Mouse (Mus musculus) spleen, adult 2 months (tissue): ENCODE results near the gene Cldnd2.

ENCODE experiments used
- CTCF ChIP-seq: fragments of 200-500 bp; IDR thresholded peaks from 2 replicates; pipeline ENCODE4 v1.5.1; 2011; ENCODE audit warnings: mild to moderate bottlenecking, inconsistent platforms; ENCODE audit not compliant: insufficient read depth, insufficient read length, insufficient replicate concordance; ENCODE audit errors: extremely low read depth
- POLR2A ChIP-seq: fragments of 200-500 bp; IDR thresholded peaks from 2 replicates; pipeline ENCODE4 v1.6.1; 2011; ENCODE audit warnings: low read depth, low read length, inconsistent platforms

- TF ChIP-seq POLR2A (no peak), CTCF (no peak)
Observed at GRCm38 (mm10) chr7:43429500-43429899, 11.1 kb upstream of the Cldnd2 start.
